Mouse (Mus musculus) cerebellum, postnatal 4 days (tissue): ENCODE data around the gene Gm26558.

ENCODE experiments used
- DNase-seq, 2 experiments: peaks; one replicate each; pipeline ENCODE4 v3.0.0; 2022; ENCODE audit warnings: low spot score in 2 of 2, mixed read lengths in 1 of 2

The Gm26558 gene

GRCm38 (mm10) chr2:70648271-70648670 lies 13.6 kb downstream of the Gm26558 start:
- DNase-seq: no peak

GRCm38 (mm10) chr2:70647681-70648080 lies 14.2 kb downstream of the Gm26558 start:
- DNase-seq: no peak

- DNase-seq: no peak
Measured at GRCm38 (mm10) chr2:70645266-70645780, 16.6 kb downstream of the Gm26558 start.

GRCm38 (mm10) chr2:70642971-70643565 lies 18.8 kb downstream of the Gm26558 start:
- DNase-seq: no peak

- no peak for DNase-seq
Measured at GRCm38 (mm10) chr2:70640968-70641367, 20.9 kb downstream of the Gm26558 start.

GRCm38 (mm10) chr2:70634028-70634690 lies 27.7 kb downstream of the Gm26558 start:
- no peak for DNase-seq

- no peak for DNase-seq
Measured at GRCm38 (mm10) chr2:70632412-70632811, 29.5 kb downstream of the Gm26558 start.

GRCm38 (mm10) chr2:70631321-70631720 lies 30.6 kb downstream of the Gm26558 start:
- no peak for DNase-seq

- no peak for DNase-seq
Measured at GRCm38 (mm10) chr2:70629921-70630320, 32.0 kb downstream of the Gm26558 start.

- DNase-seq: peak in 1 of 2 experiments; percentile 30
Measured at GRCm38 (mm10) chr2:70629339-70629761, 32.6 kb downstream of the Gm26558 start.

- DNase-seq: no peak
Measured at GRCm38 (mm10) chr2:70628397-70628796, 33.5 kb downstream of the Gm26558 start.

- DNase-seq: no peak
Measured at GRCm38 (mm10) chr2:70625761-70626160, 36.1 kb downstream of the Gm26558 start.

GRCm38 (mm10) chr2:70622244-70622643 lies 39.7 kb downstream of the Gm26558 start:
- no peak for DNase-seq

- peak; percentile 37 to 63 for DNase-seq
Measured at GRCm38 (mm10) chr2:70620225-70620624, 41.7 kb downstream of the Gm26558 start.

- DNase-seq: no peak
Measured at GRCm38 (mm10) chr2:70619232-70619835, 42.6 kb downstream of the Gm26558 start.

GRCm38 (mm10) chr2:70616617-70617016 lies 45.3 kb downstream of the Gm26558 start:
- DNase-seq: no peak

- no peak for DNase-seq
Measured at GRCm38 (mm10) chr2:70616076-70616475, 45.8 kb downstream of the Gm26558 start.

- no peak for DNase-seq
Measured at GRCm38 (mm10) chr2:70614745-70615351, 47.1 kb downstream of the Gm26558 start.
